Mouse (Mus musculus) liver, embryonic 14.5 days (tissue): ENCODE results near the gene Akt1. TPM values are rescaled to one million over a fixed set of nuclear protein-coding genes. Genes with fewer than 3 reads are reported as not detected.

Experiments
- ATAC-seq: fragments of 200-750 bp; cut with Nextera tagmentation; 2 replicates; pipeline ENCODE4 v1.8.0; 2017; ENCODE audit warnings: moderate number of reproducible peaks, mild to moderate bottlenecking, moderate library complexity; ENCODE audit not compliant: insufficient read depth
- DNase-seq, 3 experiments: peaks; one replicate each; pipeline ENCODE4 v3.0.0-alpha.2; 2012 to 2013; ENCODE audit warnings: low read depth in 3 of 3, low spot score in 3 of 3
- H3K27ac ChIP-seq: fragments of 300-500 bp; sonication (generic); 2 replicates; pipeline ENCODE4 v1.5.1; 2014; ENCODE audit warnings: moderate library complexity, mild to moderate bottlenecking, control low read depth, inconsistent platforms
- H3K27me3 ChIP-seq: fragments of 300-500 bp; sonication (generic); 2 replicates; pipeline ENCODE4 v1.6.1; 2014; ENCODE audit warnings: mild to moderate bottlenecking, low read length, moderate library complexity; ENCODE audit not compliant: control insufficient read depth, insufficient read depth
- H3K36me3 ChIP-seq: fragments of 300-500 bp; sonication (generic); replicated peaks from 2 replicates; pipeline ENCODE4 v1.6.1; 2014; ENCODE audit warnings: low read depth; ENCODE audit not compliant: control insufficient read depth, insufficient read depth
- H3K4me1 ChIP-seq, 2 experiments: fragments of 200-500 bp in 1 of 2; fragments of 300-500 bp in 1 of 2; sonication (generic) in 1 of 2; replicated peaks; 2 replicates each; pipeline ENCODE4 v1.6.1; 2012 to 2014; ENCODE audit warnings: antibody characterized with exemption in 1 of 2, inconsistent platforms in 1 of 2, low read length in 1 of 2; ENCODE audit not compliant: control insufficient read depth in 2 of 2, insufficient read depth in 2 of 2
- H3K4me2 ChIP-seq: fragments of 300-500 bp; sonication (generic); 2 replicates; pipeline ENCODE4 v1.6.1; 2014; ENCODE audit warnings: low read depth, mild to moderate bottlenecking, control low read depth, moderate library complexity
- H3K4me3 ChIP-seq, 2 experiments: fragments of 200-500 bp in 1 of 2; fragments of 300-500 bp in 1 of 2; sonication (generic) in 1 of 2; 2 replicates each; pipeline ENCODE4 v1.5.1; 2012 to 2014; ENCODE audit warnings: low read depth in 2 of 2, low read length in 2 of 2, mild to moderate bottlenecking in 2 of 2, control low read depth in 1 of 2, inconsistent platforms in 1 of 2, moderate library complexity in 1 of 2; ENCODE audit not compliant: insufficient read depth in 1 of 2
- H3K9ac ChIP-seq: fragments of 300-500 bp; sonication (generic); replicated peaks from 2 replicates; pipeline ENCODE4 v1.6.1; 2014; ENCODE audit warnings: mild to moderate bottlenecking, control low read depth, moderate library complexity
- H3K9me3 ChIP-seq: fragments of 300-500 bp; sonication (generic); 2 replicates; pipeline ENCODE4 v1.6.1; 2016; ENCODE audit warnings: low read length, mixed read lengths; ENCODE audit not compliant: control insufficient read depth
- CTCF ChIP-seq: IDR thresholded peaks from 2 replicates; pipeline ENCODE4 v1.5.1; 2016; ENCODE audit warnings: antibody characterized with exemption, low read depth, control low read depth
- EP300 ChIP-seq: IDR thresholded peaks from 2 replicates; pipeline ENCODE4 v1.6.1; 2016; ENCODE audit warnings: antibody characterized with exemption, low read depth
- WGBS: fragments of 180-500 bp; shearing (Covaris S2); extraction: QIAGEN DNeasy Blood & Tissue Kit; methylation state at CpG from one replicate; pipeline ENCODE4 v1.1.7; 2014; ENCODE audit not compliant: insufficient replicate concordance; 5-methylcytosine and 5-hydroxymethylcytosine counted together
- polyA plus RNA-seq, 2 experiments: library from polyadenylated mRNA; depleted of rRNA in 1 of 2; stranded (reverse) in 1 of 2; unstranded in 1 of 2; fragments of >200 nt; fragmentation: Nextera tagmentation in 1 of 2; extraction: Ambion mirVana in 1 of 2; gene quantifications; 2 replicates each; pipeline versions ENCODE4 v1.2.1 to v1.2.3; 2012 to 2014

The Akt1 gene
- polyA plus RNA-seq, 2 experiments = 9.9 to 41.2 TPM

- no peaks in the 10 kb centered on the region for H3K9me3 ChIP-seq
- ATAC-seq (no peak), DNase-seq (no peak)
- H3K4me3 ChIP-seq = no peak overlapping the region
- H3K9ac ChIP-seq = no peak overlapping the region
- H3K4me2 ChIP-seq = no peak overlapping the region
- peaks cover 7 to 16% of the 10 kb centered on the region in 2 experiments; a peak in 3 of 4 replicates for H3K4me1 ChIP-seq
- H3K27me3 ChIP-seq = no peaks in the 10 kb centered on the region
- WGBS = 55% methylated on average over 6 of the region's 6 CpGs
- H3K27ac ChIP-seq = no peak overlapping the region
- TF ChIP-seq EP300 (no peak), CTCF (no peak)
- H3K36me3 ChIP-seq = no peaks in the 10 kb centered on the region
These were observed 48.2 kb downstream of the Akt1 start for GRCm38 (mm10) chr12:112626455-112626854.

GRCm38 (mm10) chr12:112625700-112626099, 49.0 kb downstream of the Akt1 start:
- ATAC-seq (no peak), DNase-seq (no peak)
- WGBS = 68% methylated on average over 4 of the region's 4 CpGs
- no peaks in the 10 kb centered on the region for H3K9me3 ChIP-seq
- H3K27ac ChIP-seq = no peak overlapping the region
- peaks cover 7 to 14% of the 10 kb centered on the region in 2 experiments; a peak in 3 of 4 replicates for H3K4me1 ChIP-seq
- no peak for TF ChIP-seq CTCF
- TF ChIP-seq EP300 = no peak
- no peak overlapping the region for H3K4me3 ChIP-seq
- no peak overlapping the region for H3K4me2 ChIP-seq
- no peaks in the 10 kb centered on the region; the same call in 1 of the 2 replicates for H3K27me3 ChIP-seq
- H3K9ac ChIP-seq = no peak overlapping the region
- H3K36me3 ChIP-seq = no peaks in the 10 kb centered on the region

GRCm38 (mm10) chr12:112623742-112624141, 50.9 kb downstream of the Akt1 start:
- H3K36me3 ChIP-seq = no peaks in the 10 kb centered on the region
- no peak overlapping the region for H3K9ac ChIP-seq
- H3K4me1 ChIP-seq = peaks cover 5 to 9% of the 10 kb centered on the region in 2 experiments; a peak in 2 of 4 replicates
- H3K27ac ChIP-seq = no peak overlapping the region
- H3K9me3 ChIP-seq = no peaks in the 10 kb centered on the region
- WGBS = 10% methylated on average over 2 of the region's 2 CpGs
- no peaks in the 10 kb centered on the region; the same call in none of the 2 replicates for H3K27me3 ChIP-seq
- peak; percentile 44 for ATAC-seq
- no peak for DNase-seq
- no peak overlapping the region for H3K4me2 ChIP-seq
- no peak for TF ChIP-seq EP300
- peak; percentile 94 for TF ChIP-seq CTCF
- no peak overlapping the region for H3K4me3 ChIP-seq

GRCm38 (mm10) chr12:112621900-112622299, 52.8 kb downstream of the Akt1 start:
- Histone ChIP-seq H3K27ac (no peak overlapping the region), H3K9ac (no peak overlapping the region), H3K4me3 (no peak overlapping the region), H3K27me3 (no peaks in the 10 kb centered on the region; the same call in none of the 2 replicates), H3K4me1 (peaks cover 5 to 14% of the 10 kb centered on the region in 2 experiments; a peak in 2 of 4 replicates), H3K36me3 (no peaks in the 10 kb centered on the region), H3K9me3 (no peaks in the 10 kb centered on the region), H3K4me2 (no peak overlapping the region)
- DNase-seq (no peak), ATAC-seq (no peak)
- WGBS = 61% methylated on average over 3 of the region's 3 CpGs
- TF ChIP-seq EP300 (no peak), CTCF (no peak)

- Histone ChIP-seq H3K9me3 (no peaks in the 10 kb centered on the region), H3K4me2 (peak overlapping the region; percentile 75), H3K27me3 (no peaks in the 10 kb centered on the region; the same call in none of the 2 replicates), H3K36me3 (no peaks in the 10 kb centered on the region), H3K27ac (no peak overlapping the region), H3K4me3 (peak overlapping the region; percentile 28 to 53), H3K4me1 (peaks cover 5 to 14% of the 10 kb centered on the region in 2 experiments; a peak in 2 of 4 replicates), H3K9ac (peak overlapping the region; percentile 37)
- TF ChIP-seq CTCF = no peak
- no peak for TF ChIP-seq EP300
- WGBS = 10% methylated on average over 16 of the region's 16 CpGs
- no peak for ATAC-seq
- DNase-seq = no peak
These were observed 54.2 kb downstream of the Akt1 start for GRCm38 (mm10) chr12:112620354-112621061.
